Mouse (Mus musculus): ENCODE data around the gene Prlhr.

- TF ChIP-seq POLR2A (IDR thresholded peaks at IDR 0.05; ENCODE audit: low read depth, low read length), result no peak
- no peak for TF ChIP-seq CTCF (IDR thresholded peaks at IDR 0.05; ENCODE audit: extremely low read depth, insufficient read depth, insufficient read length, insufficient replicate concordance)
Measured at GRCm38 (mm10) chr19:60478859-60479258, 10.8 kb upstream of the Prlhr start.

Measured in spleen, adult 2 months (tissue).